Mouse (Mus musculus): Measurements from ENCODE around the gene Zfp239.

The Zfp239 gene

GRCm38 (mm10) chr6:117907301-117907978, 45.5 kb downstream of the Zfp239 start:
- WGBS = 1% methylated on average over 74 of the region's 77 CpGs

- WGBS = under 1% methylated on average over 26 of the region's 26 CpGs
These were observed 46.1 kb downstream of the Zfp239 start for GRCm38 (mm10) chr6:117907979-117908355.

- WGBS = 9% methylated on average over 14 of the region's 14 CpGs
These were observed 46.6 kb downstream of the Zfp239 start for GRCm38 (mm10) chr6:117908424-117908900.

DNA sequence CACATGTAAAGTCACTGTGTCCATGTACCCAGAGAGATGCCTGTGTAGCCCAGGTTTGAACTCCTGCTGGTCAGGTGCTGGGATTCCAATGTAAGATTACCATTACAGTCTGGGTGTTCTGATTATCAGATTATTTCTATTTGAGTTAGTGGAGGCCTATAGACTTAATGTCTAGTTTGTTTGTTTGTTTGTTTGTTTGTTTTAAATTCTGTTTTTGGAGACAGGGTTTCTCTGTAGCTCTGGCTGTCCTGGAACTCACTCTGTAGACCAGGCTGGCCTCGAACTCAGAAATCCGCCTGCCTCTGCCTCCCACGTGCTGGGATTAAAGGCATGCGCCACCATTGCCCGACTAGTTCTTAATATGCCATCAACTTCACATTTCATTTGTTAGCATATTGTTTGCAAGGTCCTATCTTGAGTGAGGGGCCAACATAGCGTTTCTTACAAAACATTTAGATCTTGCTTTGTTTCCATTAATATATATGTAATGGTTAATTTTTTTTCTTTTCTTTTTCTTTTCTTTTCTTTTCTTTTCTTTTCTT, 48.3 kb downstream of the Zfp239 start:
- WGBS = 84% methylated on average over 6 of the region's 6 CpGs

GRCm38 (mm10) chr6:117916205-117916736, 54.4 kb downstream of the Zfp239 start:
- 8% methylated on average over 12 of the region's 12 CpGs for WGBS

- whole genome bisulfite sequencing = under 1% methylated on average over 62 of the region's 62 CpGs
These were observed 55.0 kb downstream of the Zfp239 start for GRCm38 (mm10) chr6:117916737-117917426.

DNA sequence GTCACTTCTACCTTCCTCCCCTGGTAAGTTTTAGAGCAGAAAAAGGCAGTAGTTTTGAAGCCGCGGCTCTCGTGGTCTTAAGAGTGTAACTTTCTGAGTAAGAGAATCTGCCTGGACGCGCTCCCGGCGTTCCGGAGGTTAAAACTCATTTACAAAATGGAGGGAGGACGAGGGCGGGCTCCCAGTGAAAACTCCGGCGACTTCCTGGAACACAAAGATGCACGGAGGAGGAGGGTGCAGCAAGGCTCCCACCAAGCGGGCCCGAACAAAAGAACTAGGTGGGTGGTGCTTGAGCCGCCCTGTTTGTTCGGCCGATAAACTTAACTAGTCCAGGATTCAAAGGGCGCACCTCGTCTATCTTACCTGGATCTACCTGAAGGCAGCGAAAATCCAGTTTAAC, 55.7 kb downstream of the Zfp239 start:
- WGBS = 3% methylated on average over 21 of the region's 21 CpGs

DNA sequence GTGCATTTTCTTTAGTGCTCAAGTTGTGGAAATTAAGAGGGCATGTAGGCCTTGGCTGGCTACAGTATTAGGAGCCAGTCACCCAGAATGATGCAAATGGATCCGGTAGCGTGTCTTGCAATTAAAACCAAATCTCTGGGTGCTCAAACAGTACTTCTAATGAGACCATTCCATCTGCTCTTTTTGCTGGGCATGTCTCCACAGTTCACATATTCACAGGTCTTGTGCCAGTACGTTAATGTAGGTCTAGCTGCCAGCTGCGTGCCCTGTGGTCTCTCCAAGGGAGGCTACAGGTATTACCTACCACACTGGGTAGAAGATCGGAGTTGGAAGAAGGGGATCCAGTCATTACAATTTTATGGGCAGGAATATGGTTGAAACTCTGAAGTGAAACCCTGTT, 56.1 kb downstream of the Zfp239 start:
- WGBS = 29% methylated on average over 5 of the region's 5 CpGs

DNA sequence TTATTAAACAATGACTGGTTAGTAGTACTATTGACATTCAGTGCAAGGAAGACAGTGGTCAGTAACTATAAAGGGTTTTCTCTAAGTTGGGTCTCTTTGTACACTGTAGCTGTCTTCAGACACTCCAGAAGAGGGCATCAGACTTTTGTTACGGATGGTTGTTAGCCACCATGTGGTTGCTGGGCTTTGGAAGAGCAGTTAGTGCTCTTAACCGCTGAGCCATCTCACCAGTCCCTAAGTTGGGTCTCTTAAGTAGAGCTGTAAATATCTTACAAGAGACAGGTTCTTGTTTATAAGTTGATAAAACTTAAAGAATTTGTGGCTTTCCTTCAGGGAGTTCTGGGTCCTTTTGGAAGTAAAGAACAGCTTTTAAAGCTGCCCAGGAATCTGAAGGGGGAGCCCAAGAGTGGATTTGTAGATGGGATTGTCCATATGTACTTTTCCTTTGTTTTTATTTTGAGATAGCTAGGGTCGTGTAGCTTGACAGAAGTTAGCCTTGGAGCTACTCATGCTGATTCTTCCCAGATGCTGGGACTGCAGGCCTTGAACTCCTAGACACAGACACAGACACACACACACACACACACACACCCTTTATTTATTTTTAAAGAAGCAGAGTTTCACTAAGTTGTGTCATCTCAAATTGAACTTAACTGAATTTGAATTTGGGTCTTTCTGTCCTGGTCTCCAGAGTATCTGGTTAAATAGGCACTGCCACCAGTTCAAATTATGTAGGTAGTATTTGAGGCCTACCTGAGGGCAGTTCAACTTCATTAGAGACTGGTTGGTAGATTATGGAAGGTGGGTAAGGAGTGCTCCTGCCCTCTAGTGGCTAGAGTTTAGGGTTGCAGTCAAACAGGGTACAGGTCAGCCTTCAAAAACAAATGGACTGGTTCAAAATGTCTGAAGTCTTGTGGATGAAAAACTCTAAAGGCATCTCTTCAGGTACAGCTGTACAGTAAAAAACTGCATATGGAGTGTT, 59.0 kb downstream of the Zfp239 start:
- WGBS = 41% methylated on average over 3 of the region's 3 CpGs

DNA sequence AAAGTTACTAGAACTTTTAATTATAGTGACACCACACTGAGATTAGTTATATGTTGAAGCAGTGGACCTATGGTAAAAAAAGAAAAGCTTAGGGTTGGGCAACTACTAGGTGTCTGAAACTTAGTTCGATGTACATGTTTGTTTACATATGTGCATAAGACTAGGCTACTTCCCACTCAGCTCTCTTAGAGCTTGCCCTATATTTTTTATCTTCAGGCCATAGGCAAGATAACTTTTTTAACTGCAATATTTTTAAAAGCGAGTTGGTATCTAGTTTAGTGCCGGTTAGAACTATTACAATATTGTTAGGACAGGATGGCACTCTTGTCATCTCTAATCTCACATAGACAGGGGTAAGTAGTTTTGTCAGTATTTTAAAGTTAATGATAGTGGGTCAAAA, 60.1 kb downstream of the Zfp239 start:
- WGBS = 77% methylated on average over 3 of the region's 3 CpGs

All from cerebral cortex, adult 2 months (tissue).